ENCODE assay signal across 9 mouse cellular contexts in the genomic region with DNA sequence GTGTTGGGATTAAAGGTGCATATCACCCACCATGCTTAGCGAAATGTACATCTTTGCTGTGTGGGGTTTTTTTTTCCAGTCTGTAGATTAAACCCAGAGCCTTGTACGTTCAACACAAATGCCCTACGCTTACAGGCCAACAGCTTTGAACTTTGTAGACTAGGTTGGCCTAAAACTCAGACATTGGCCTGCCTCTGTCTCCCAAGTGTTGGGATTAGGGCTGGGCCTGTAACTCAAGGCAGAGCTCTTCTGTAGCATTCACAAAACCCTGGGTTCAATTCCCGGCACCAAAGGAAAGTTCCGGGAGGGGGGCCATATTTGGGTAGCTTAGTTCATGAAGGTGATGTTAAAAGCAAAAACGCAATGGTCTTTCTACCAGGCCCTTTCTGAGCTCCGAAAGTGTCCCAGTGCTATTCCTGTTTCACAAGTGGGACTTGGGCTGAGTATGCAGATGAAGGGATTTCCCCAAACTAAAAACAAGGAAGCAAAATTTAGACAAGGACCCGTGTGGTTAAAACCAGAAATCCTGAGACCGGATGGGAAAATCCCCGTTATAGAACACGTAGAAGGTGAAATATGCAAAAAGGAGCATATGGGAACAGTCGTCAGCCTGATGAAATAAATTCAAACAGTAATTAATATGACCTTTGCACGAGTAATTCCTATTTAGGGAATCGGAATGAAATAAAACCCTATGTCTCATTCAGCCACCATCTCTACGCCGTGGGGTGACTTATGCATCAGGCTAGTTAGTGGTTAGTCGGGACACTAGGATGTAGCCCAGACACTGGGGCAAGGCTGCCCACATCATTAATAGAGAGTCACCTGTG. TPM values are rescaled to one million over a fixed set of nuclear protein-coding genes. Genes with fewer than 3 reads are reported as not detected.
DNase-seq lines count a peak whose midpoint lies in the region; ATAC-seq and TF ChIP-seq lines count a peak whose summit lies in the region.
"Had no signal": no experiment of that assay in that cellular context is flagged by ENCODE, and none has a peak within 500 bp of the region (broad histone marks: within the 10 kb centered on the region; RNA-seq: fewer than 3 reads in every experiment).

No protein-coding gene starts in this region.

- H3K36me3 ChIP-seq in kidney, embryonic 16.5 days (ENCODE audit: insufficient read depth, low read length), result peaks cover 27% of the 10 kb centered on the region
- peaks cover 33% of the 10 kb centered on the region for H3K36me3 ChIP-seq in embryonic facial prominence, embryonic 10.5 days (replicated peaks)
- peaks cover 32% of the 10 kb centered on the region for H3K36me3 ChIP-seq in intestine, embryonic 14.5 days (ENCODE audit: control insufficient read depth, insufficient read depth, low read length)
- H3K36me3 ChIP-seq in midbrain, postnatal 0 days (ENCODE audit: insufficient read depth, low read length), result peaks cover 10% of the 10 kb centered on the region

- ATAC-seq in kidney, embryonic 16.5 days (ENCODE audit: low FRiP score, low TSS enrichment), result no peak
- ATAC-seq in intestine, embryonic 14.5 days (replicated peaks; ENCODE audit: low FRiP score, low TSS enrichment, low read depth), result no peak
- no peak for ATAC-seq in midbrain, postnatal 0 days (ENCODE audit: low FRiP score)

- H3K9ac ChIP-seq in kidney, embryonic 16.5 days (replicated peaks; ENCODE audit: low read length), result no peak overlapping the region
- no peak overlapping the region for H3K9ac ChIP-seq in intestine, embryonic 14.5 days (ENCODE audit: low read length)
- no peak overlapping the region; the same call in 1 of the 2 replicates for H3K9ac ChIP-seq in midbrain, postnatal 0 days (replicated peaks; ENCODE audit: low read length, poor library complexity, severe bottlenecking)

- peaks cover 14% of the 10 kb centered on the region for H3K4me1 ChIP-seq in kidney, embryonic 16.5 days (ENCODE audit: insufficient read depth, low read length)
- peaks cover 17% of the 10 kb centered on the region for H3K4me1 ChIP-seq in embryonic facial prominence, embryonic 10.5 days
- H3K4me1 ChIP-seq in intestine, embryonic 14.5 days (replicated peaks; ENCODE audit: control insufficient read depth, insufficient read depth, low read length), result peaks cover 16% of the 10 kb centered on the region
- peaks cover 11% of the 10 kb centered on the region; the same call in 1 of the 2 replicates for H3K4me1 ChIP-seq in midbrain, postnatal 0 days (ENCODE audit: insufficient read depth, low read length)

- H3K27me3 ChIP-seq in kidney, embryonic 16.5 days (ENCODE audit: insufficient read depth, low read length), result no peaks in the 10 kb centered on the region
- H3K27me3 ChIP-seq in embryonic facial prominence, embryonic 10.5 days (replicated peaks; ENCODE audit: low read depth, poor library complexity, severe bottlenecking), result no peaks in the 10 kb centered on the region
- no peaks in the 10 kb centered on the region for H3K27me3 ChIP-seq in intestine, embryonic 14.5 days (replicated peaks; ENCODE audit: control insufficient read depth, insufficient read depth, low read length)
- H3K27me3 ChIP-seq in midbrain, postnatal 0 days (ENCODE audit: insufficient read depth, low read length), result no peaks in the 10 kb centered on the region

- intact Hi-C loops in left cerebral cortex, postnatal 25 days (cut with DNase I), result loop anchor here (1.0 to 5.0 kb wide), 3 partner anchors 80 to 279 kb away; partner anchors contain the start of genes Kntc1 and Rsrc2

- no peak overlapping the region for H3K4me3 ChIP-seq in kidney, embryonic 16.5 days (ENCODE audit: low read length)
- peak overlapping the region; percentile 100 for H3K4me3 ChIP-seq in embryonic facial prominence, embryonic 10.5 days
- no peak overlapping the region for H3K4me3 ChIP-seq in intestine, embryonic 14.5 days (ENCODE audit: low read depth, low read length)
- H3K4me3 ChIP-seq in midbrain, postnatal 0 days (ENCODE audit: low read depth, low read length), result peak overlapping the region; percentile 94; the same call in 1 of the 2 replicates

- H3K27ac ChIP-seq in kidney, embryonic 16.5 days (ENCODE audit: low read length), result no peak overlapping the region
- peak overlapping the region; percentile 98 for H3K27ac ChIP-seq in embryonic facial prominence, embryonic 10.5 days (replicated peaks)
- H3K27ac ChIP-seq in intestine, embryonic 14.5 days (ENCODE audit: low read depth), result no peak overlapping the region
- H3K27ac ChIP-seq in midbrain, postnatal 0 days (ENCODE audit: low read depth, low read length), result no peak overlapping the region

- no peaks in the 10 kb centered on the region for H3K9me3 ChIP-seq in kidney, embryonic 16.5 days (ENCODE audit: low read length)
- H3K9me3 ChIP-seq in embryonic facial prominence, embryonic 10.5 days, result no peaks in the 10 kb centered on the region
- no peaks in the 10 kb centered on the region for H3K9me3 ChIP-seq in intestine, embryonic 14.5 days (ENCODE audit: control insufficient read depth, low read length)
- no peaks in the 10 kb centered on the region for H3K9me3 ChIP-seq in midbrain, postnatal 0 days (ENCODE audit: low read length)

- H3K4me2 ChIP-seq in kidney, embryonic 16.5 days (replicated peaks; ENCODE audit: low read depth, low read length), result peak overlapping the region; percentile 30
- H3K4me2 ChIP-seq in intestine, embryonic 14.5 days (ENCODE audit: low read length), result peak overlapping the region; percentile 34
- peak overlapping the region; percentile 93 for H3K4me2 ChIP-seq in midbrain, postnatal 0 days (ENCODE audit: low read depth, low read length, poor library complexity, severe bottlenecking)

- no peak for TF ChIP-seq CTCF in midbrain, postnatal 0 days (IDR thresholded peaks at IDR 0.05)

- DNase-seq in kidney, adult 8-10 months, result no peak
- no peak for DNase-seq in embryonic facial prominence, embryonic 10.5 days (ENCODE audit: low spot score)
- no peak for DNase-seq in intestine, embryonic 14.5 days (ENCODE audit: low spot score)
- DNase-seq in midbrain, postnatal 0 days (ENCODE audit: low spot score), result no peak
- DNase-seq in adrenal gland, adult 8-10 months, result no peak
- no peak for DNase-seq in left cerebral cortex, postnatal 25 days (ENCODE audit: low spot score in 2 of 2)
- DNase-seq in lung, postnatal 36 days, result no peak

- 72% methylated on average over 17 of the region's 17 CpGs for WGBS in kidney, embryonic 16.5 days
- WGBS in embryonic facial prominence, embryonic 10.5 days, result 74% methylated on average over 17 of the region's 17 CpGs
- 69% methylated on average over 17 of the region's 17 CpGs for WGBS in intestine, embryonic 14.5 days
- WGBS in midbrain, postnatal 0 days, result 68% methylated on average over 17 of the region's 17 CpGs

RNA-seq across cellular contexts. Expression of gene Denr, which starts 0.6 kb away (rescaled TPM):
- 107 and 124 TPM in 2 replicates for polyA plus RNA-seq in kidney, embryonic 16.5 days (2015; fragmentation: Nextera tagmentation; extraction: Ambion mirVana)
- 180 and 184 TPM in 2 replicates for polyA plus RNA-seq in embryonic facial prominence, embryonic 10.5 days (2016; fragmentation: Nextera tagmentation; extraction: Ambion mirVana)
- 118 and 129 TPM in 2 replicates for polyA plus RNA-seq in intestine, embryonic 14.5 days (2014; fragmentation: Nextera tagmentation; extraction: Ambion mirVana)
- total RNA-seq in midbrain, postnatal 0 days (2014; rRNA removed), result 13.8 and 25.4 TPM in 2 replicates
- 130 and 158 TPM in 2 replicates for polyA plus RNA-seq in midbrain, postnatal 0 days (2015; fragmentation: Nextera tagmentation; extraction: Ambion mirVana)
- 10 to 100 TPM; 60.3 to 75.8 (median 67.3) TPM for total RNA-seq in adrenal gland, adult 8-10 months (2022)
- total RNA-seq in left cerebral cortex, postnatal 25 days (2021), result 10 to 100 TPM; 64.4 to 73.6 TPM

RNA-seq across cellular contexts. Expression of gene Gm43518, which starts 20.9 kb away (rescaled TPM):
- 3.3 and 4.0 TPM in 2 replicates for polyA plus RNA-seq in kidney, embryonic 16.5 days (2015; fragmentation: Nextera tagmentation; extraction: Ambion mirVana)
- 2.0 TPM in 2 replicates for polyA plus RNA-seq in embryonic facial prominence, embryonic 10.5 days (2016; fragmentation: Nextera tagmentation; extraction: Ambion mirVana)
- 1.4 and 2.3 TPM in 2 replicates for polyA plus RNA-seq in intestine, embryonic 14.5 days (2014; fragmentation: Nextera tagmentation; extraction: Ambion mirVana)
- 6.0 TPM in 1 of 2 replicates, not detected in the other for total RNA-seq in midbrain, postnatal 0 days (2014; rRNA removed)
- 2.7 and 2.8 TPM in 2 replicates for polyA plus RNA-seq in midbrain, postnatal 0 days (2015; fragmentation: Nextera tagmentation; extraction: Ambion mirVana)
- total RNA-seq in adrenal gland, adult 8-10 months (2022), result 1 to 10 TPM in 3 of 4 experiments, under 1 TPM in 1; 0.87 to 2.5 (median 2.2) TPM
- total RNA-seq in left cerebral cortex, postnatal 25 days (2021), result under 1 TPM in 1 of 2 experiments, not detected in 1; 0.82 TPM

RNA-seq across cellular contexts. Expression of gene Ccdc62, which starts 24.1 kb away (rescaled TPM):
- 6.3 and 6.8 TPM in 2 replicates for polyA plus RNA-seq in kidney, embryonic 16.5 days (2015; fragmentation: Nextera tagmentation; extraction: Ambion mirVana)
- 5.0 and 5.9 TPM in 2 replicates for polyA plus RNA-seq in embryonic facial prominence, embryonic 10.5 days (2016; fragmentation: Nextera tagmentation; extraction: Ambion mirVana)
- 5.5 and 9.1 TPM in 2 replicates for polyA plus RNA-seq in intestine, embryonic 14.5 days (2014; fragmentation: Nextera tagmentation; extraction: Ambion mirVana)
- 0.27 and 9.8 TPM in 2 replicates for total RNA-seq in midbrain, postnatal 0 days (2014; rRNA removed)
- polyA plus RNA-seq in midbrain, postnatal 0 days (2015; fragmentation: Nextera tagmentation; extraction: Ambion mirVana), result 2.9 and 3.8 TPM in 2 replicates
- 1 to 10 TPM; 2.0 to 9.8 (median 6.1) TPM for total RNA-seq in adrenal gland, adult 8-10 months (2022)
- 1 to 10 TPM; 3.1 to 3.7 TPM for total RNA-seq in left cerebral cortex, postnatal 25 days (2021)

RNA-seq across cellular contexts. Expression of gene Hcar1, which starts 26.5 kb away (rescaled TPM):
- polyA plus RNA-seq in kidney, embryonic 16.5 days (2015; fragmentation: Nextera tagmentation; extraction: Ambion mirVana), result 3.0 and 3.2 TPM in 2 replicates
- 0.09 TPM in 2 replicates for polyA plus RNA-seq in embryonic facial prominence, embryonic 10.5 days (2016; fragmentation: Nextera tagmentation; extraction: Ambion mirVana)
- polyA plus RNA-seq in intestine, embryonic 14.5 days (2014; fragmentation: Nextera tagmentation; extraction: Ambion mirVana), result 1.9 and 2.0 TPM in 2 replicates
- 1.1 and 1.9 TPM in 2 replicates for total RNA-seq in midbrain, postnatal 0 days (2014; rRNA removed)
- 0.64 and 0.71 TPM in 2 replicates for polyA plus RNA-seq in midbrain, postnatal 0 days (2015; fragmentation: Nextera tagmentation; extraction: Ambion mirVana)
- 1 to 10 TPM; 3.4 to 8.4 (median 7.0) TPM for total RNA-seq in adrenal gland, adult 8-10 months (2022)
- total RNA-seq in left cerebral cortex, postnatal 25 days (2021), result 1 to 10 TPM; 1.0 to 1.4 TPM

RNA-seq across cellular contexts. Expression of gene Hcar2, which starts 41.1 kb away (rescaled TPM):
- not detected in 2 replicates for polyA plus RNA-seq in kidney, embryonic 16.5 days (2015; fragmentation: Nextera tagmentation; extraction: Ambion mirVana)
- not detected in 2 replicates for polyA plus RNA-seq in embryonic facial prominence, embryonic 10.5 days (2016; fragmentation: Nextera tagmentation; extraction: Ambion mirVana)
- 0.15 TPM in 1 of 2 replicates, not detected in the other for polyA plus RNA-seq in intestine, embryonic 14.5 days (2014; fragmentation: Nextera tagmentation; extraction: Ambion mirVana)
- not detected in 2 replicates for total RNA-seq in midbrain, postnatal 0 days (2014; rRNA removed)
- polyA plus RNA-seq in midbrain, postnatal 0 days (2015; fragmentation: Nextera tagmentation; extraction: Ambion mirVana), result not detected in 2 replicates
- 1 to 10 TPM; 1.3 to 2.6 (median 1.5) TPM for total RNA-seq in adrenal gland, adult 8-10 months (2022)
- not detected for total RNA-seq in left cerebral cortex, postnatal 25 days (2021)
- total RNA-seq: left cerebral cortex, adult 18-20 months had no signal

Comparison
In these comparisons a context has a peak if more than half of its experiments do, and no peak if none do; other contexts are left out.
1. H3K4me2 ChIP-seq: peak in every context shown above with its lines; median percentile 93 in midbrain, postnatal 0 days; 34 in intestine, embryonic 14.5 days; 30 in kidney, embryonic 16.5 days.
2. H3K4me3 ChIP-seq: peak in embryonic facial prominence, embryonic 10.5 days (single experiment) and midbrain, postnatal 0 days (single experiment); none in kidney, embryonic 16.5 days (single experiment) and intestine, embryonic 14.5 days (single experiment).